Mouse (Mus musculus): ENCODE measurements at regions not wholly inside any gene's neighbourhood (a gene's known extent, or its start where the extent isn't known, plus 50 kb on each side); places are given as distances from the start of the nearest gene placed in this dataset.

DNA sequence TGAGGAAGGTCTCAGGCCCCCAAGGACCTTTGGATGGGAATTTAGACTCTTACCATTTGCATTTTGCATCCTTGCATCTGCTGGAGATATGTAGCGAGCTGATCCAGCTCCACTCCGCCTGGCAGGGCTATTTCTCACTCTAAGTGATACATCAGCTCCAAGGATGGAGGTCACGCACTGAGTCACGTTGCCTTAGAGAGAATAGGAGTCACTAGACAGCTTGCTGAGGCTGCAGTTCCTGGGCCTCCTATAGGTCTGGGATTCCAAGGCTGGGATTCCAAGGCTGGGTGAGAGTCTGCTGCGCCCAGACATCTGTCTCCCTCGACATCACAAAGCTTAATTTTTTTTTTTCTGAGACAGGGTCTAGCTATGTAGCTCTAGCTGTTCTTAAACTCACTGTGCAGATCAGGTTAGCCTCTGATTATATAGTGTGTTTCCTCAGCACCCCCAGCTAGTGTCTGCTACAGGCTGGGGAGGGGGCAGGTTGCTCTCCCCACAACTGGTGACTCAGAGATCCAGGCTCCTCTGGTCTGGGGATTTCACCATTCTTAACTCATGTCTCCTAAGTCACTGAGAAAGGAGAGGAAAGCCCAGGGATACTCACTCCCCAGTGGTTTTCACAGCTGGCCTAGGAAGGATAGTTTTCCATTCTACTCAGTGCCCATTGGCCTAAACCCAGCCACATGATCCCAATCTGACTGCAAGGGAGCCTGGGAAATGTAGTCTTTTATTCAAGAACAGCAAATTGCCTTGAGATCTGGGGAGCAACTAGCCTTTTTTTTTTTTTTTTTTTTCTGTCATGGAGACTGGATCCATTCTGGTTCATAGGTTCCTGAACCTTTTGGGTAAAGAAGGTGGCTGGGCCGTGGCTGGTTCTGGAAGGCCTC lies 76.4 kb upstream of the Grik3 start:
- TF ChIP-seq POLR2A (IDR thresholded peaks at IDR 0.05; ENCODE audit: control insufficient read depth, low read depth, low read length), result no peak
- TF ChIP-seq CTCF (IDR thresholded peaks at IDR 0.05; ENCODE audit: control insufficient read depth, insufficient read depth, insufficient replicate concordance, low read depth, low read length), result no peak

All from testis, adult 2 months (tissue).